Mouse (Mus musculus): ENCODE results near the gene Setd1b.

DNA sequence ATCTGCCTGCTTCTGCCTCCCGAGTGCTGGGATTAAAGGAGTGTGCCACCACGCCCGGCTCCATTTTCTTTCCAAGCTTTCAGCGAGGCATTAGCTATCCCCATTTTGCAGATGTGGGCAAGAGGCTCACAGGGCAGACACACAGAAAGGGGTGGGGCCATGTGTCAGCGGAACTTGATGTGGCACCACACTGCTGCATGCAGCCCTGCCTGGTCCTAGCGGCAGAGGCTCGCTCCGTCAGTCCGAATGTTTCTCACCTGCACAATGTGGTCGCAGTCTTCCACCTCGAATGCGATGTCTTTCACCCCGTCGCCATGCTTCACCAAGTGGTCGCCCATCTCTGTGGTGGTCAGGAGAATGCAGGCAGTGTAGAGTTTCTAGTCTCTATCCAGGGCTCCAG, 38.4 kb downstream of the Setd1b start:
- TF ChIP-seq CTCF (IDR thresholded peaks at IDR 0.05; ENCODE audit: low read depth) (no peak), EP300 (IDR thresholded peaks at IDR 0.05; ENCODE audit: low read depth) (no peak)
